Mouse (Mus musculus): Measurements from ENCODE around the gene Lrrc75b.

DNA sequence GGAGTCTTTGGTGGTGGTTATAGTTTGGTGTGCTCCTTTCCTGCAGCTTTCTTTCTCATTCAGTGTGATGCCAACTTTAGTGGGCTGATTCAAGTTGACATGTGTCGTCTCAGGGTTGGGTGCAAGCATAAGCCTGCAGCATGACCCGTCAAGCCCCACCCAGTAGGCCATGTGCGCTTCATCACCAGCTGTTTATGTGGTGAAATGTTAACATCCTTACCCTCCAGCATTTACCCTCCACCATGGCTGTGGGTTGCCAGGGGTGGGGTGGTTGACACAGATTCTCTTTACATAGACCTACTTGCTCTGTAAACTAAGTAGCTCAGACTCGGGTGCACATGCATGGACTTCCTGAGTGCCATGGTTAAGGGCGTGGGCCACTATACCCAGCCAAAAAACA, 24.0 kb downstream of the Lrrc75b start:
- no peak for TF ChIP-seq CTCF (IDR thresholded peaks at IDR 0.05; ENCODE audit: extremely low read depth, insufficient read length, insufficient replicate concordance, low read depth, low read length)
- TF ChIP-seq POLR2A (IDR thresholded peaks at IDR 0.05; ENCODE audit: low read depth, low read length), result no peak

Measured in small intestine, adult 2 months (tissue).